Mouse (Mus musculus): ENCODE results near the gene Tmtc4.
A peak's percentile ranks its signal among the peaks of the same experiment; 100 is the strongest.

GRCm38 (mm10) chr14:122876163-122876562, 107.7 kb downstream of the Tmtc4 start:
- TF ChIP-seq POLR2A (IDR thresholded peaks at IDR 0.05; ENCODE audit: control insufficient read depth, extremely low read depth, insufficient read depth, low read length, poor library complexity) (no peak), CTCF (IDR thresholded peaks at IDR 0.05; ENCODE audit: borderline replicate concordance, control insufficient read depth, extremely low read depth, insufficient read depth, low read length, poor library complexity) (peak; percentile 64; the same call in 1 of the 2 replicates)

Data from thymus, adult 2 months (tissue).